Mouse (Mus musculus) thymus, adult 2 months (tissue): Measurements from ENCODE around the gene Qrsl1.

Experiments used
- CTCF ChIP-seq: fragments of 200-500 bp; IDR thresholded peaks from 2 replicates; pipeline ENCODE4 v1.5.1; 2012; ENCODE audit warnings: mild to moderate bottlenecking, control low read depth, low read length, moderate library complexity, borderline replicate concordance; ENCODE audit not compliant: control insufficient read depth, poor library complexity, insufficient read depth; ENCODE audit errors: extremely low read depth
- POLR2A ChIP-seq: fragments of 200-500 bp; IDR thresholded peaks from 2 replicates; pipeline ENCODE4 v1.6.1; 2012; ENCODE audit warnings: mild to moderate bottlenecking, low read length, control low read depth, moderate library complexity; ENCODE audit not compliant: control insufficient read depth, poor library complexity, insufficient read depth; ENCODE audit errors: extremely low read depth

DNA sequence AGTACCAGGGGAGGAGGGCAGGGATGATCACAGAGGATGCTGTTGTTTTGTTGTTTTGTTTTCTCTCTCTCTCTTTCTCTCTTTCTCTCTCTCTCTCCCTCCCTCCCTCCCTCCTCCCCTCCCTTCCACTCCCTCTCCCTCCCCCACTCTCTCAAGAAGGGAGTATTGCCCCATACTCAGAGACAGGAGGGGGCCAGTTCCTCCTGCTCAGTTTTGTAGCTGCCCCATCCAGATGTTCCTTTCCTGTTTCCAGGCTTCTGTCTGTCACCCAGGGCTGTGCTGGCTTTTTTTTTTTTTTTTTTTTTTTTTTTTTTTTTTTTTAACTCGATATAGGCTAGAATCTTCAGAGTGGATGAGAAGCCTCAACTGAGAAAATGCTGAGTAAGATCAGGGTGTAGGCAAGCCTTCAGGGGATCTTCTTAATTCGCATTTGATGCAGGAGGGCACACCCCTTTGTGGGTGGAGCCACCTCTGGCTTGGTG, 55.4 kb downstream of the Qrsl1 start:
- no peak for TF ChIP-seq POLR2A
- no peak for TF ChIP-seq CTCF
